Mouse (Mus musculus): ENCODE data around the gene Xdh.

- TF ChIP-seq CTCF (IDR thresholded peaks at IDR 0.05 in 2 of 3, conservative IDR thresholded peaks at IDR 0.05 in 1 of 3; ENCODE audit: control insufficient read depth in 1 of 3, insufficient read depth in 1 of 3, low read depth in 2 of 3, low read length in 3 of 3, poor library complexity in 1 of 3, severe bottlenecking in 1 of 3) (no peak), RCOR1 (IDR thresholded peaks at IDR 0.05; ENCODE audit: low read depth, low read length) (no peak), RAD21 (IDR thresholded peaks at IDR 0.05; ENCODE audit: low read depth, low read length) (no peak), MAX (IDR thresholded peaks at IDR 0.05; ENCODE audit: low read length) (no peak), CHD1 (IDR thresholded peaks at IDR 0.05; ENCODE audit: low read depth, low read length) (no peak), ELF1 (IDR thresholded peaks at IDR 0.05; ENCODE audit: low read depth, low read length) (no peak), MEF2A (IDR thresholded peaks at IDR 0.05; ENCODE audit: extremely low read depth, insufficient replicate concordance, low read depth, low read length, poor library complexity, severe bottlenecking) (no peak), POLR2A (IDR thresholded peaks at IDR 0.05; ENCODE audit: control insufficient read depth in 1 of 2, insufficient read depth in 1 of 2, low read depth in 1 of 2, low read length in 2 of 2, poor library complexity in 1 of 2) (no peak), EP300 (IDR thresholded peaks at IDR 0.05; ENCODE audit: low read depth in 1 of 2, low read length in 2 of 2) (no peak), USF1 (IDR thresholded peaks at IDR 0.05; ENCODE audit: low read depth, low read length) (no peak), POLR2AphosphoS2 (IDR thresholded peaks at IDR 0.05; ENCODE audit: low read length) (no peak), NRF1 (IDR thresholded peaks at IDR 0.05; ENCODE audit: insufficient read depth, low read depth, low read length, poor library complexity, severe bottlenecking) (no peak)
Observed at GRCm38 (mm10) chr17:73982871-73983270, 32.9 kb upstream of the Xdh start.
